Comparison of ENCODE assay signal across 2 mouse cellular contexts in genomic region chr4:132506250-132506649, GRCm38 (mm10).
TF ChIP-seq lines count a peak whose summit lies in the region.

No protein-coding gene starts in this region.

TF ChIP-seq in CH12.LX, 34 proteins besides CTCF, POLR2A, EP300 and RAD21:
- TF ChIP-seq ZNF384 (IDR thresholded peaks at IDR 0.05; ENCODE audit: low read depth, low read length), result no peak
- no peak for TF ChIP-seq USF2 (conservative IDR thresholded peaks at IDR 0.05; ENCODE audit: low read depth, low read length)
- no peak for TF ChIP-seq ZMIZ1 (IDR thresholded peaks at IDR 0.05; ENCODE audit: low read depth, low read length)
- no peak for TF ChIP-seq JUND (conservative IDR thresholded peaks at IDR 0.05; ENCODE audit: low read depth, low read length)
- no peak for TF ChIP-seq GABPA (IDR thresholded peaks at IDR 0.05; ENCODE audit: insufficient replicate concordance, low read depth, low read length)
- no peak for TF ChIP-seq TBP (conservative IDR thresholded peaks at IDR 0.05; ENCODE audit: low read depth, low read length)
- TF ChIP-seq NELFE (IDR thresholded peaks at IDR 0.05; ENCODE audit: low read depth, low read length), result no peak
- no peak for TF ChIP-seq POLR2AphosphoS2 (IDR thresholded peaks at IDR 0.05; ENCODE audit: low read depth, low read length)
- no peak for TF ChIP-seq ETS1 (conservative IDR thresholded peaks at IDR 0.05; ENCODE audit: low read depth, low read length)
- TF ChIP-seq USF1 (IDR thresholded peaks at IDR 0.05; ENCODE audit: low read depth, low read length), result no peak
- TF ChIP-seq SMC3 (IDR thresholded peaks at IDR 0.05; ENCODE audit: low read depth, low read length), result no peak
- no peak for TF ChIP-seq E2F4 (IDR thresholded peaks at IDR 0.05; ENCODE audit: insufficient replicate concordance, low read depth, low read length)
- TF ChIP-seq BHLHE40 (IDR thresholded peaks at IDR 0.05; ENCODE audit: low read depth, low read length), result no peak
- no peak for TF ChIP-seq CHD2 (IDR thresholded peaks at IDR 0.05; ENCODE audit: low read length)
- TF ChIP-seq JUN (IDR thresholded peaks at IDR 0.05; ENCODE audit: insufficient read depth, low read depth, low read length), result no peak
- no peak for TF ChIP-seq MYC (IDR thresholded peaks at IDR 0.05; ENCODE audit: low read depth, low read length)
- no peak for TF ChIP-seq IRF4 (IDR thresholded peaks at IDR 0.05; ENCODE audit: low read depth, low read length)
- TF ChIP-seq SIN3A (IDR thresholded peaks at IDR 0.05; ENCODE audit: low read length), result no peak

TF ChIP-seq in ES-E14, 5 proteins besides CTCF, POLR2A, EP300 and RAD21:
- TF ChIP-seq CHD2 (IDR thresholded peaks at IDR 0.05; ENCODE audit: low read depth, low read length) (no peak), ZNF384 (IDR thresholded peaks at IDR 0.05; ENCODE audit: low read depth, low read length) (no peak), HCFC1 (IDR thresholded peaks at IDR 0.05; ENCODE audit: borderline replicate concordance, insufficient read depth, low read length) (no peak), MAFK (IDR thresholded peaks at IDR 0.05; ENCODE audit: insufficient read depth, low read depth, low read length) (no peak), ZC3H11A (IDR thresholded peaks at IDR 0.05; ENCODE audit: borderline replicate concordance, low read depth, low read length) (no peak)
TF ChIP-seq in ES-E14: peak in this region for 0.
